Mouse (Mus musculus): ENCODE data around the gene Deaf1.

Gene Deaf1

GRCm38 (mm10) chr7:141327469-141328372, at the start of gene Deaf1, which contains the start of gene Tmem80:
Gene Deaf1 (minus strand): TSS chr7:141327690.
Gene Tmem80 (plus strand): TSS chr7:141327739.
- in situ Hi-C loops (cut with MseI, MboI) = no loop called here

GRCm38 (mm10) chr7:141374399-141374798, 46.9 kb upstream of the Deaf1 start:
- in situ Hi-C loops (cut with MseI, MboI) = no loop called here

- in situ Hi-C loops (cut with MseI, MboI) = no loop called here
Observed at GRCm38 (mm10) chr7:141373611-141374010, 46.1 kb upstream of the Deaf1 start.

- in situ Hi-C loops (cut with MseI, MboI) = no loop called here
Observed at GRCm38 (mm10) chr7:141371942-141372595, 44.6 kb upstream of the Deaf1 start.

- in situ Hi-C loops (cut with MseI, MboI) = no loop called here
Observed at GRCm38 (mm10) chr7:141369918-141370317, 42.4 kb upstream of the Deaf1 start.

- in situ Hi-C loops (cut with MseI, MboI) = no loop called here
Observed at GRCm38 (mm10) chr7:141367358-141367757, 39.9 kb upstream of the Deaf1 start.

GRCm38 (mm10) chr7:141365049-141365445, 37.6 kb upstream of the Deaf1 start:
- in situ Hi-C loops (cut with MseI, MboI) = no loop called here

- in situ Hi-C loops (cut with MseI, MboI) = no loop called here
Observed at GRCm38 (mm10) chr7:141364349-141365048, 37.0 kb upstream of the Deaf1 start.

- in situ Hi-C loops (cut with MseI, MboI) = no loop called here
Observed at GRCm38 (mm10) chr7:141363752-141364125, 36.2 kb upstream of the Deaf1 start.

- in situ Hi-C loops (cut with MseI, MboI) = no loop called here
Observed at GRCm38 (mm10) chr7:141363106-141363751, 35.7 kb upstream of the Deaf1 start.

- in situ Hi-C loops (cut with MseI, MboI) = no loop called here
Observed at GRCm38 (mm10) chr7:141361510-141361909, 34.0 kb upstream of the Deaf1 start.

- in situ Hi-C loops (cut with MseI, MboI) = no loop called here
Observed at GRCm38 (mm10) chr7:141356971-141357370, 29.5 kb upstream of the Deaf1 start.

- in situ Hi-C loops (cut with MseI, MboI) = no loop called here
Observed at GRCm38 (mm10) chr7:141355626-141356326, 28.3 kb upstream of the Deaf1 start.

GRCm38 (mm10) chr7:141355051-141355450, 27.6 kb upstream of the Deaf1 start:
- in situ Hi-C loops (cut with MseI, MboI) = no loop called here

GRCm38 (mm10) chr7:141351061-141351460, 23.6 kb upstream of the Deaf1 start:
- in situ Hi-C loops (cut with MseI, MboI) = no loop called here

- in situ Hi-C loops (cut with MseI, MboI) = no loop called here
Observed at GRCm38 (mm10) chr7:141344787-141345186, 17.3 kb upstream of the Deaf1 start.

- in situ Hi-C loops (cut with MseI, MboI) = no loop called here
Observed at GRCm38 (mm10) chr7:141343696-141344095, 16.2 kb upstream of the Deaf1 start.

GRCm38 (mm10) chr7:141343230-141343629, 15.7 kb upstream of the Deaf1 start:
- in situ Hi-C loops (cut with MseI, MboI) = no loop called here

- in situ Hi-C loops (cut with MseI, MboI) = no loop called here
Observed at GRCm38 (mm10) chr7:141341689-141342226, 14.3 kb upstream of the Deaf1 start.

GRCm38 (mm10) chr7:141340476-141340875, 13.0 kb upstream of the Deaf1 start:
- in situ Hi-C loops (cut with MseI, MboI) = no loop called here

GRCm38 (mm10) chr7:141340023-141340422, 12.5 kb upstream of the Deaf1 start:
- in situ Hi-C loops (cut with MseI, MboI) = no loop called here
